Mouse (Mus musculus) ES-E14 (cell line): Measurements from ENCODE around the gene Nrap.

Source experiments
- MAFK ChIP-seq: IDR thresholded peaks from 2 replicates; pipeline ENCODE4 v1.6.1; 2014; ENCODE audit warnings: mild to moderate bottlenecking, low read depth, low read length, inconsistent platforms; ENCODE audit not compliant: insufficient read depth
- ZC3H11A ChIP-seq: IDR thresholded peaks from 2 replicates; pipeline ENCODE4 v1.6.1; 2012; ENCODE audit warnings: low read depth, mild to moderate bottlenecking, inconsistent platforms, low read length, borderline replicate concordance

DNA sequence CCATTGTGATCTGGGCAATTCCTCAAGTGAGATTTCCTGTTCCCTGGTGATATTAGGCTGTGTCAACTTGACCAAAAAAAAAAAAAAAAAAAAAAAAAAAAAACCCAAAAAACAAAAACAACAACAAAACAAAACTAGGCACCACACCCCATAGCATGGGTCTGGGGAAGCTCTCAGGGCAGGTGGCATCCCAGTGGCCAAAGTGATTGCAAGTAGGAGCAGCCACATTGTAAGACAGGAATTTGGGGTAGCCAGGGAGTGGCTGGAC lies 8.6 kb upstream of the Nrap start:
- TF ChIP-seq MAFK, result no peak
- TF ChIP-seq ZC3H11A, result no peak
